Mouse (Mus musculus): ENCODE results near the gene Rab29.

DNA sequence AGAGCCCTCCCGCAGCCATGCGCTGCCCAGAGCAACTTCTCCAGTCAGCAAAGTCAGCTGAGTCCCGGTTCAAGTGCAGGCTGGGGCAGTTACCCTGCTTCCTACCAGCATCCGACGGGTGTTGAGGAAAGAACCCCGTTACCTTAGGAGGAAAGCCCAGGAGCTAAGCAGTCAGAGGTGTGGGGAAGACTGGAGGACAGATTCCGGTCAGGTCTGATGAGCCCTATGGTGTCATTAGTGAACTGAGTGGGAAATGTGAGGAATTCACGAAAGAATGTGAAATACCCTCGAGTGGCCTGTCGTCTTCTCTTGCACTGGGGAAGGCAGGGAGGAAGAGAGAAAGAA lies 894 bp downstream of the Rab29 start:
- TF ChIP-seq CTCF (IDR thresholded peaks at IDR 0.05; ENCODE audit: extremely low read depth, insufficient read depth, low read length) (no peak), POLR2A (IDR thresholded peaks at IDR 0.05; ENCODE audit: extremely low read depth, insufficient read depth, low read length) (no peak)
